Mouse (Mus musculus) forebrain, embryonic 16.5 days (tissue): ENCODE results near the gene Grin2c. TPM values are rescaled to one million over a fixed set of nuclear protein-coding genes. Genes with fewer than 3 reads are reported as not detected.

Experiments used
- ATAC-seq: fragments of 200-750 bp; cut with Nextera tagmentation; 2 replicates; pipeline ENCODE4 v1.8.0; 2017; ENCODE audit warnings: mild to moderate bottlenecking, moderate library complexity
- H3K27ac ChIP-seq: fragments of 300-500 bp; sonication (generic); 2 replicates; pipeline ENCODE4 v1.5.1; 2014; ENCODE audit warnings: low read length, control low read depth
- H3K27me3 ChIP-seq: fragments of 300-500 bp; sonication (generic); replicated peaks from 2 replicates; pipeline ENCODE4 v1.6.1; 2014; ENCODE audit warnings: low read length; ENCODE audit not compliant: control insufficient read depth, insufficient read depth
- H3K36me3 ChIP-seq: fragments of 300-500 bp; sonication (generic); 2 replicates; pipeline ENCODE4 v1.6.1; 2014; ENCODE audit not compliant: control insufficient read depth, insufficient read depth
- H3K4me1 ChIP-seq: fragments of 300-500 bp; sonication (generic); replicated peaks from 2 replicates; pipeline ENCODE4 v1.6.1; 2014; ENCODE audit warnings: low read length; ENCODE audit not compliant: control insufficient read depth, insufficient read depth
- H3K4me2 ChIP-seq: fragments of 300-500 bp; sonication (generic); 2 replicates; pipeline ENCODE4 v1.6.1; 2014; ENCODE audit warnings: mild to moderate bottlenecking, low read length, control low read depth
- H3K4me3 ChIP-seq: fragments of 300-500 bp; sonication (generic); replicated peaks from 2 replicates; pipeline ENCODE4 v1.5.1; 2014; ENCODE audit warnings: mild to moderate bottlenecking, low read length, control low read depth
- H3K9ac ChIP-seq: fragments of 300-500 bp; sonication (generic); replicated peaks from 2 replicates; pipeline ENCODE4 v1.6.1; 2014; ENCODE audit warnings: low read depth, low read length, control low read depth
- H3K9me3 ChIP-seq: fragments of 300-500 bp; sonication (generic); 2 replicates; pipeline ENCODE4 v1.6.1; 2016; ENCODE audit warnings: low read length; ENCODE audit not compliant: control insufficient read depth
- WGBS: fragments of 180-500 bp; shearing (Covaris S2); extraction: QIAGEN DNeasy Blood & Tissue Kit; methylation state at CpG from one replicate; pipeline ENCODE4 v1.1.7; 2014; 5-methylcytosine and 5-hydroxymethylcytosine counted together
- polyA plus RNA-seq: library from polyadenylated mRNA; unstranded; fragments of >200 nt; fragmentation: Nextera tagmentation; extraction: Ambion mirVana; gene quantifications from 2 replicates; pipeline ENCODE4 v1.2.1, GENCODE M21; 2015

Gene Grin2c
- polyA plus RNA-seq, 1 experiment from 2014 or later: 0.37 TPM

DNA sequence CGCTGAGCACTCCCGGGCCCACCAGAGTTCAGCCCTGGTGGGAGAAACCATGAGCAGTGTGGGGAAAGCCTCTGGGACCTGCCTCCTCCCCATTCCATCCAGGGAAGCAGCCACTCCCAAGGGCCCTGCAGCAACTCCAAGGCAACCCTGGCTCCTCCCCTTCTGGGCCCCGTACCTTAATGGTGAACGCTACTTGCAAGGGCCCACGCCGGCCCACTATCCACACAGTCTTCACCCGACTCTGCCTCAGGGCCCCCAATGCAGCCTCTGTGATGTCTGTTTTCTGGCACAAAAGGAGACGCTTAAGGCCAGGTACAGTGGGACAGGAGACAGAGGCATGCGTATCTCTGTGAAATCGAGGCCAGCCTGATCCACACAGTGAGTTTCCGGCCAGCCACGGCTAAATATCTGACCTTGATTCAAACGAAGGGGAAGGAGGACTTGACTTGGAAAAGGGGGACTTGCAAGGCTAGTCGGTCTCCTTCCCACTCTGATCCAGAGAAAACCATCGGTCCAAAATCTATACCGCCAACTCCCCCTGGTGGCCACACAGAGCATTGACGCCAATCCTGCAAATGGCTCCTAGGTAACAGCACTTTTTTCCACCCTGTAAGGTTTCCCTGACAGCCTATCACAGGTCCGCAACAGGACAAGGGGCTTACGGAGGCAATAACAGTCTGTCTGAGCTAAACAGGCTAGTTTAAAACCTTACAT, 3.3 kb upstream of the Grin2c start:
- Histone ChIP-seq H3K4me3 (no peak overlapping the region), H3K27me3 (peaks cover 33% of the 10 kb centered on the region), H3K4me1 (peaks cover 20% of the 10 kb centered on the region), H3K36me3 (peaks cover 5% of the 10 kb centered on the region), H3K4me2 (no peak overlapping the region), H3K9ac (no peak overlapping the region), H3K27ac (no peak overlapping the region), H3K9me3 (no peaks in the 10 kb centered on the region)
- peak; percentile 21; the same call in 1 of the 2 replicates for ATAC-seq
- 29% methylated on average over 19 of the region's 19 CpGs for WGBS

DNA sequence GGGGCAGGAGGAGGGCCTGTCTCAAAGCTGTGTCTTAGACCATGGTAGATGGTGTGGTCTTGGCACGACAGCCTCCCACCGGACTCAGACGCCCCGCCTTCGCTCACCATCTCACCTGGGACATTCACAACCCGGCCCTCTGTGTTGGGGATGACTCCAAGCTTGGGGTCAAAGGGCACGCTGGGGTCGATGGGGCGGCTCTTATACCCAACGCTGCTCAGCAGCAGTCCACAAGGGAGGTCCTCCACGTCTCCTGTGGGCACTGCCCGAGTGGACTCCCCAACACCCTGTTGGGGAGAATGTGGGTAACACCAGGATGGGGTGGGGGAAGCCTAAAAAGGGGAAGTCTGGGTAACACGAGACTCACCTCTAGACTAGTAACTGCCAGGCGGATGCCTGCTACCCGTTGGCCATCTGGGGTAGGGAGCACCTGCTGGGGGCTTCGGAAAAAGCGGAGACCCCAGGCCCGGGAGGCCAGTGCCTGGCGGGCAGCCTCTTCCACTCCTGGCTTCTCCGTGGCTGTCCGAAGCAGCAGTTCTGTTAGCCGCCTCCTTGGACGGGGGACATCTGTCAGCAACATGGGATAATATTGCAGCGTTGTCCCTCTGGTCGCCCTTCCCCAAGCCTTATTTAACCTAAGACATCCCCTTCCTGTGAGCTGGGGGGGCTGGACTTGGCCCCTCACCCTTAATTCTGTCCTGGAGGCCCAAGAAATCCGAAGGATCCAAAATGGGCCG, 2.5 kb upstream of the Grin2c start:
- Histone ChIP-seq H3K9ac (no peak overlapping the region), H3K4me1 (peaks cover 21% of the 10 kb centered on the region), H3K27ac (no peak overlapping the region), H3K4me2 (no peak overlapping the region), H3K4me3 (no peak overlapping the region), H3K36me3 (peaks cover 5% of the 10 kb centered on the region), H3K9me3 (no peaks in the 10 kb centered on the region), H3K27me3 (peaks cover 38% of the 10 kb centered on the region)
- 93% methylated on average over 27 of the region's 27 CpGs for WGBS
- ATAC-seq: no peak

DNA sequence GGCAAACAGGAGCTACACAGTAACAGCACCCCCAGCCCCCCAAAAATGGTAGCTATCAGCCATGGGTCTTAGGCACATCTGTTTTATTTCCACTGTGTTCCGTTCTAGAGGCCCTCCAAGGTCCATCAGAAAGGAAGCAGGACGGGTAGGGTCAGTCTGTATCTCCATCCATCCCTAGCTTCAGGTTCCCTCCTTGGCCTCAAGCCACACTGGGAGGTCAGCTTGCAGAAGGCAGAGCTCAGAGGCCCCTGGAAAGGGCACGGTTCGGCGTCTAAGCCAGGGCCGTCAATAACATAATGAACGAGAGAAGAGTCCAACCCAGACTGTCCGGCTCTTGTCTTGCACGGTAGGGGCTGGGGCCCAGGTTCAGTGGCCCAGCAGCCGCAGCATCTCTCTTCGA, 915 bp upstream of the Grin2c start:
- peaks cover 5% of the 10 kb centered on the region for H3K36me3 ChIP-seq
- no peak for ATAC-seq
- 79% methylated on average over 11 of the region's 11 CpGs for whole genome bisulfite sequencing
- no peak overlapping the region for H3K9ac ChIP-seq
- H3K4me1 ChIP-seq: peaks cover 21% of the 10 kb centered on the region
- no peaks in the 10 kb centered on the region for H3K9me3 ChIP-seq
- peaks cover 44% of the 10 kb centered on the region for H3K27me3 ChIP-seq
- H3K4me2 ChIP-seq: no peak overlapping the region
- no peak overlapping the region for H3K4me3 ChIP-seq
- no peak overlapping the region for H3K27ac ChIP-seq

DNA sequence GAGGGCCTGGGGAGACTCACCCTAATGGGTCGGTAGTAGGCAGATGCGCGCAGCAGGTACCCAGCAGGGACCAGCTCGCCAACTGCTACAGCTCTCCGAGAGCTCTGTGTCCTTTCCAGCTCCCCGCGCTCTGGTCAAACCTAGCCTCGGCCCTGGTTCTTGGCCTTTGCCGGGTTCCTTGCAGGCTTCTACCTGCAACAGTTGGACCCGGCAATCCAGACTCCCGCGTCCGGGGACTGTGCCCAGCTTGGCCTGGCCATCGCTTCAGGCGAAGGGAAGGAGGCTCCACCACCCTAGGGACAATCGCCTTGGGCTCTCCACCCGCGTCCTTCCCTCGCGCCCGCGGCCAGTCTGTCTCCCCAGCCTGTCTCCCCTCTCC, 654 bp downstream of the Grin2c start:
- peaks cover 52% of the 10 kb centered on the region for H3K27me3 ChIP-seq
- peak overlapping the region; percentile 49 for H3K4me2 ChIP-seq
- 1% methylated on average over 22 of the region's 22 CpGs for WGBS
- no peaks in the 10 kb centered on the region for H3K9me3 ChIP-seq
- ATAC-seq: no peak
- H3K9ac ChIP-seq: 0 out of 2 replicates have a peak overlapping the region, but pooled peaks have one; percentile 24
- H3K4me3 ChIP-seq: peak overlapping the region; percentile 30
- H3K36me3 ChIP-seq: peaks cover 5% of the 10 kb centered on the region
- H3K4me1 ChIP-seq: peaks cover 21% of the 10 kb centered on the region
- H3K27ac ChIP-seq: no peak overlapping the region

DNA sequence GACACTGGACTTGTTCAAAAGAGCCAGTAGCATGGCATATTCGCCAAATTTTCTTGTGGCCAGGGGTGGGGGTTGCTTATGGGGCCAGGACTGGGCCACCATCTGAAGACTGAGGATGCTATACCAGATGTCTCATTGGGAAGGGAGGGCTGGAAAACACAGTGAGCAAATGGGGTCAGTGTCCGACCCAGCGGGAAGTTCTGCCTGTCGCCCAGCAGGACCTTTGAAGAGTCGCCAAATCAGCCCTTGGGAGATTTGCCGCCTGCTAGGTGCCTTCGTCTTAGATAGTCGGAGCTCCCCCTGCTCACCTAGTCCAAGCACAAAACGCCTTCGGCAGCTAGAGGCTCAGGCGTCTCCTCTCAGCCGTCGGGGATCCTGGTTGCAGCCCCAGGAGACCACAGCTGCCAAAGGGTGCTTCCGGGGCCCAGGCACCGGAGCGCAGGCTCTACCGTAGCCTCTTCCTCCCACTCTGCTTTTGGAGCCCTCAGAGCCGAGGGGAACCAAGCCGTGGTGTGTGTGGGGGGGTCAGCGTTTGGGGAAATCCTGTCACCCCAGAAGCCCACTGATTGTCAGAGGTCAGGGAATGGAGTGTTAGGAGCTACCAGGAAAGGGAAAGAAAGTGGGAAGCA, 1.2 kb downstream of the Grin2c start:
- Histone ChIP-seq H3K9me3 (no peaks in the 10 kb centered on the region), H3K27me3 (peaks cover 52% of the 10 kb centered on the region), H3K36me3 (peaks cover 5% of the 10 kb centered on the region), H3K4me3 (no peak overlapping the region), H3K4me2 (no peak overlapping the region), H3K27ac (no peak overlapping the region), H3K9ac (no peak overlapping the region), H3K4me1 (peaks cover 21% of the 10 kb centered on the region)
- WGBS: 4% methylated on average over 20 of the region's 20 CpGs
- no peak for ATAC-seq

DNA sequence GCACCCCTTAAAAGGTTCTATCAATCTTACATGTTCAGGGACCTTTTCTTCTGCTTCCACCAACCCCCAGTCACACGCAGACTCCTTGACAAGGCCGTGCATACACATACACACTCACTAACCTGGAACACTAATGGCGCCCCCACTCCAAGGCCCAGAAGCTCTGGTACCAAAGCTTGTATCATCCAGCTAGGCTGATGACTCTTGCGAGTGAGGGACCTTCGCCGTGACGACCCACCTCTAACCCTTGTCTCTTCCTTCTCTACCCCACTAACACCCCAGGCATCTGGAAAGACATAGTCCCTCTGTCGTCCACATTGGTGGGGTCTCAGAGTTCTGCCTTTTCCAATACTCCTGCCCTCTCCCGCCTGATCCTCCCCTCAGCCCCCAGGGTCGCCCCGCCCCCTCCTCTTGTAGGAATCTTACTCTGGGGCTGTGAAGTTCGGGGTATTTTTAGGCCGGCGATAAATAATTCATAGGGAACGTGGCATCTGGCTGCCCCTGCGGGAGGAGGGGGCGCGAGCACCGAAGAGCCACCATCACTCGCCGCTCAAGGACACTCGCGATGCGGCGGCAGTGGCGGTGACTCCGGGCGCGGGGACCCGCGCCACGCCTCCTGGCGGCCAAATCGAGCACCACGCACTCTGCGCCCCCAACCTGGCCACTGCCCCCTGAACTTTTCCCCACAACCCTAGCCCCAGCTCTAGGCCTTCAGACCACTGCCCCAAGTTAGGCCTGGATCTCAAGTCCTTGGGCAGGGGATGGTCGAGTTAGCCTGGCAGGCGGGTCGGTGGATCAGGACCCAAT, 2.0 kb downstream of the Grin2c start:
- 0 out of 2 replicates have a peak overlapping the region, but pooled peaks have one; percentile 28 for H3K9ac ChIP-seq
- 0 out of 2 replicates have a peak, but pooled peaks have one; percentile 18 for ATAC-seq
- H3K27ac ChIP-seq: no peak overlapping the region

GRCm38 (mm10) chr11:115264136-115264861, 2.7 kb downstream of the Grin2c start:
- peaks cover 17% of the 10 kb centered on the region for H3K4me1 ChIP-seq
- H3K27me3 ChIP-seq: peaks cover 66% of the 10 kb centered on the region
- H3K9me3 ChIP-seq: no peaks in the 10 kb centered on the region
- H3K36me3 ChIP-seq: peaks cover 5% of the 10 kb centered on the region
- no peak overlapping the region for H3K9ac ChIP-seq
- no peak overlapping the region for H3K4me2 ChIP-seq
- no peak overlapping the region for H3K4me3 ChIP-seq
- ATAC-seq: no peak
- no peak overlapping the region for H3K27ac ChIP-seq
- WGBS: 71% methylated on average over 7 of the region's 7 CpGs

More for the DNA sequence above, 2.0 kb downstream of the Grin2c start:
- 5% methylated on average over 38 of the region's 39 CpGs for WGBS
- Histone ChIP-seq H3K9me3 (no peaks in the 10 kb centered on the region), H3K4me3 (peak overlapping the region; percentile 19), H3K36me3 (peaks cover 5% of the 10 kb centered on the region), H3K4me1 (peaks cover 18% of the 10 kb centered on the region), H3K4me2 (peak overlapping the region; percentile 45), H3K27me3 (peaks cover 60% of the 10 kb centered on the region)

GRCm38 (mm10) chr11:115262954-115263353, 4.1 kb downstream of the Grin2c start:
- peaks cover 71% of the 10 kb centered on the region for H3K27me3 ChIP-seq
- H3K36me3 ChIP-seq: no peaks in the 10 kb centered on the region
- no peak overlapping the region for H3K27ac ChIP-seq
- ATAC-seq: no peak
- no peak overlapping the region for H3K4me3 ChIP-seq
- WGBS: 61% methylated on average over 11 of the region's 11 CpGs
- H3K9ac ChIP-seq: no peak overlapping the region
- no peaks in the 10 kb centered on the region for H3K9me3 ChIP-seq
- H3K4me2 ChIP-seq: no peak overlapping the region
- H3K4me1 ChIP-seq: peaks cover 17% of the 10 kb centered on the region
